Mouse (Mus musculus) thymus, adult 2 months (tissue): ENCODE measurements around the gene Slc12a5.

Source experiments
- CTCF ChIP-seq: fragments of 200-500 bp; IDR thresholded peaks from 2 replicates; pipeline ENCODE4 v1.5.1; 2012; ENCODE audit warnings: mild to moderate bottlenecking, control low read depth, low read length, moderate library complexity, borderline replicate concordance; ENCODE audit not compliant: control insufficient read depth, poor library complexity, insufficient read depth; ENCODE audit errors: extremely low read depth
- POLR2A ChIP-seq: fragments of 200-500 bp; IDR thresholded peaks from 2 replicates; pipeline ENCODE4 v1.6.1; 2012; ENCODE audit warnings: mild to moderate bottlenecking, low read length, control low read depth, moderate library complexity; ENCODE audit not compliant: control insufficient read depth, poor library complexity, insufficient read depth; ENCODE audit errors: extremely low read depth

- TF ChIP-seq CTCF (no peak), POLR2A (no peak)
Observed at GRCm38 (mm10) chr2:165010351-165010750, 49.7 kb downstream of the Slc12a5 start.
